Mouse (Mus musculus) bone marrow, adult 2 months (tissue): ENCODE measurements around the gene Magoh. TPM values are rescaled to one million over a fixed set of nuclear protein-coding genes. Genes with fewer than 3 reads are reported as not detected.

Experiments
- H3K27ac ChIP-seq: fragments of 200-500 bp; 2 replicates; pipeline ENCODE4 v1.5.1; 2012; ENCODE audit warnings: low read depth, mild to moderate bottlenecking, control low read depth, inconsistent platforms, low read length; ENCODE audit not compliant: control insufficient read depth, poor library complexity, insufficient read depth
- H3K4me1 ChIP-seq: fragments of 200-500 bp; 2 replicates; pipeline ENCODE4 v1.6.1; 2011; ENCODE audit warnings: low read length; ENCODE audit not compliant: control insufficient read depth, insufficient read depth
- H3K4me3 ChIP-seq: fragments of 200-500 bp; replicated peaks from 2 replicates; pipeline ENCODE3; 2011; ENCODE audit warnings: mild to moderate bottlenecking, low read depth, low read length, control low read depth; ENCODE audit not compliant: control insufficient read depth
- CTCF ChIP-seq: fragments of 200-500 bp; IDR thresholded peaks from 2 replicates; pipeline ENCODE4 v1.5.1; 2011; ENCODE audit warnings: low read length, control low read depth; ENCODE audit not compliant: control insufficient read depth, insufficient read depth
- POLR2A ChIP-seq: fragments of 200-500 bp; IDR thresholded peaks from 2 replicates; pipeline ENCODE4 v1.6.1; 2011; ENCODE audit warnings: low read depth, mild to moderate bottlenecking, control low read depth, low read length, borderline replicate concordance; ENCODE audit not compliant: control insufficient read depth
- WGBS: fragments of 180-500 bp; shearing (Covaris S2); methylation state at CpG from one replicate; pipeline ENCODE4 v1.1.7; 2018; 5-methylcytosine and 5-hydroxymethylcytosine counted together
- polyA plus RNA-seq: library from polyadenylated mRNA; stranded (reverse); fragments of >200 nt; gene quantifications from 2 replicates; pipeline ENCODE4 v1.2.4, GENCODE M21; 2011; ENCODE audit warnings: low replicate concordance; ENCODE audit not compliant: missing spikeins, insufficient read depth, insufficient read length

Gene Magoh
- polyA plus RNA-seq, 1 experiment: 105 TPM

DNA sequence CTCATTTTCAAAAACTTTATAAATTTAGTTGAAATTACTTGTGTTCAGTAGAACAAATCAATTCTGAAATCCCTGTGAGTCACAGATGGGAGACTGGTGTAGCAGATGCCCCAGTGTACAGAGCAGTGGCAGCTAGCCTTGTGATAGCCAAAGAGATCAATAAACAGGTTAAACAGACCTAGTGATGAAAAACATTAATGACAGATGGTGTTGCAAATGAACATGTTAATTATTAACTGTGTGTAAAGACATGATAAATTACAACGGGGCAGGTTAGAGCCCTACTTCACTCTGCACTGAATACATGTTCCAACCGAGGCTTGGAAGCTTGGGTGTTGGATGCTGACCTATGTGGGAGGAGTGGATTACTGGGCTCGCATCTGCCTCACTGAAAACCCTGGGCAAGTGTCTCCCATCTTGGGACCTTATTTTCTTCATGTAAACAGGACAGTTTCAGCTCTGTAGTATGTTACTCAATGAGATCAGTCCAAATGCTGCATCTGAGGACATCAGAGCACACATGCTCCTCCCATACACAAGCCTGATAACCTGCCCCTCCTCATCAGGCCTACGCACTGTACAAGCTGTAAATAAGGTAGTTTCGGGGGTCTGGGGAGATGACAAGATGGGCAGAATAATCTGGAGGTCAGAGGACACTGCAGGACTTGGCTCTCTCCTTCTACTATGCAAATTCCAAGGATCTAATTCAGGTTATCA is 19.8 kb downstream of the Magoh start:
- Histone ChIP-seq H3K4me1 (no peaks in the 10 kb centered on the region), H3K4me3 (no peak overlapping the region), H3K27ac (no peak overlapping the region)
- TF ChIP-seq POLR2A (no peak), CTCF (no peak)
- 86% methylated on average over 5 of the region's 5 CpGs for WGBS

DNA sequence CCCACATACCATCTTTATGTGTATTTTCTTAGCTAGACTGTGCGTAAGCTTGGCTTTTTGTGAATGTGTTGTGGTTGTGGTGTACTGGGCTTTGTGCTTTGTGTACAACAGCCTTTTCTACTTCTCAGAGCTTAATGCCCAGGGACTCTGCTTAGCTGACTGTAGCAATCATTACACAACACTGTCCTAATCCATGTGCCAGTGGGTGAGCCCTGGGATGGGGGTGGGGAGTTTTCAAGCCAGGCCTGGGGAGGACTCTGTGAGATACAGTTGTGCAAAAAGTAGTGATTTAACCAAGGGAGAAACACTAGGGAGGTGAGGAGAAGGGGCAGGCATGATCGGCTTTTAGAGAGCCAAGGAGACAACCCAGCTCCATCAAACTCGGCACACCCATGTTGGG is 20.7 kb downstream of the Magoh start:
- H3K4me3 ChIP-seq: no peak overlapping the region
- H3K27ac ChIP-seq: no peak overlapping the region
- 75% methylated on average over 3 of the region's 3 CpGs for WGBS
- no peaks in the 10 kb centered on the region for H3K4me1 ChIP-seq
- no peak for TF ChIP-seq POLR2A
- no peak for TF ChIP-seq CTCF

DNA sequence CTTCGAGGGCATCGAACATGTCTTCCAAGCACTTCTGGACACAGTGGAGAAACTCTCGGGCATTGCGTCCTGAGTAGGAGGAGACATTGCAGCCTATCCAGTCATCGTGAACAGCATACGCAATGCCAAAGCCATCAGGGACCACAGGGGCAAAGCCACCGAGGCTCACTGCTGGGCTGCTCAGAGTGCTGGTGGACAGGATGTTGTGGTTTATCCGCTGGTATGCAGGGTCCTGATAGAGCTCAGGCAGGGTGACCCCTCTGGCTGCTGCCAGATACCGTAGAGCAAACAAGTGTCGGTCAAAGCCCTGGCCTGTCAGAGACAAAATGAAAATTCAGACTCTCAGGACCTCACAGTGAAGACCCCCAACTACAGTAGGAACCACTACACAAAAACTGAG is 24.7 kb downstream of the Magoh start:
- Histone ChIP-seq H3K27ac (no peak overlapping the region), H3K4me1 (no peaks in the 10 kb centered on the region), H3K4me3 (no peak overlapping the region)
- 61% methylated on average over 10 of the region's 10 CpGs for WGBS
- TF ChIP-seq POLR2A (no peak), CTCF (no peak)

DNA sequence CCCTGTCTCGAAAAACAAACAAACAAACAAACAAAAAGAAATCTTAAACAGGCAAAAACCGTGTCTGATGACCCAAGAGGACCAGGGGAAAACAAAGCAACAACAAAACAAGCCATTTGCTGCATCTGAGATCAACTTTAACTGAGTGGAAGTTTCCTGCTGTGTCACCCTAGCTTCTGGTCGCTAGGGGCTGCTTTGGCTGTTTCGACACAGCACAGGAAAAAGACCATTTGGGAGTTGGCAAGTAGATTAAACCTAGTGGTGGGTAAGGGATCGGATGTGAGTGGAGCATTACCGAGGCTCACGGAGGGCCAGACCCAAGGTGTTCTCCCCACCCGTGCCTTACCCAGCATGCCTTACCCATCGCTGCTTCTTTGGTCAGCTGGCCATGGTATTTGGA is 27.0 kb downstream of the Magoh start:
- TF ChIP-seq POLR2A (no peak), CTCF (no peak)
- WGBS: 79% methylated on average over 9 of the region's 9 CpGs
- Histone ChIP-seq H3K4me1 (no peaks in the 10 kb centered on the region), H3K27ac (no peak overlapping the region), H3K4me3 (no peak overlapping the region)

DNA sequence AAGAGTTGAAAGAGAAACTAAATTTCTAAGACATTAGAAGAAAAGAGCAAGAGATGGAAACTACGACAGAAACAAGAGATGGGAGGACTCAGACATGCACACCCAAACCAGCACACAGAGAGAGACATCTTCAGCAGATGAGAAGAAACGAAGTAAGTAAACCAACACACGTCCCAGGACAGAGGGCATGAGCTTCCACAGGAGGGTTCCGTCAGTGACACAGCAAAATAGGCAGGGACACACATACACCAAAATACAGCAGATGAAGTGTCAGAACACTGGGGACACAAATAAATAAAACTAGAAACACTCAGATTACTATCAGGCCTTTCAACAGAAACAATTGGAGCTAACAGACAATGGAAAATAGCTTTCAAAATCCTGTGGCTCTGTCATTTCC is 30.5 kb downstream of the Magoh start:
- WGBS: 90% methylated on average over 4 of the region's 4 CpGs
- Histone ChIP-seq H3K4me3 (no peak overlapping the region), H3K4me1 (no peaks in the 10 kb centered on the region; the same call in 1 of the 2 replicates), H3K27ac (no peak overlapping the region)
- TF ChIP-seq POLR2A (no peak), CTCF (no peak)

DNA sequence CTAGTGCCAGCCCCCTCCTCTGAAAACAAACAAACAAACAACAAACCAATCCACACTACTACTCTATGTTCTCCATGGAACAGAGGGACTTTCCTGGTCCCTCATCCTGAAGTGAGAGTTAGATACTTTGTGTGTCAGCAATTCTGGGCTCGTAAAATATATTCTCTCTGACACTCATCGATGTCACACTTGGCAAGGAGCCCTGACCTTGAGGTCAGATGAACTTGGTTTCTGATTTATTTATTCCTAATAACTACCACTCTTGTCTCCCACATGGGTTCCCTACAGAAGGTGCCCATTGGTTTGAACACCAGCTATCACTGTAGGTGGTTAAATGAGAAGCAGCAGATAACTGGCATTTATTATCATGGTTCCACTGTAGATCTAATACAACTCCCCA is 40.8 kb downstream of the Magoh start:
- 67% methylated on average over 2 of the region's 2 CpGs for WGBS
- TF ChIP-seq POLR2A (no peak), CTCF (no peak)
- H3K4me1 ChIP-seq: peaks cover 1% of the 10 kb centered on the region
- no peak overlapping the region for H3K4me3 ChIP-seq
- H3K27ac ChIP-seq: no peak overlapping the region

DNA sequence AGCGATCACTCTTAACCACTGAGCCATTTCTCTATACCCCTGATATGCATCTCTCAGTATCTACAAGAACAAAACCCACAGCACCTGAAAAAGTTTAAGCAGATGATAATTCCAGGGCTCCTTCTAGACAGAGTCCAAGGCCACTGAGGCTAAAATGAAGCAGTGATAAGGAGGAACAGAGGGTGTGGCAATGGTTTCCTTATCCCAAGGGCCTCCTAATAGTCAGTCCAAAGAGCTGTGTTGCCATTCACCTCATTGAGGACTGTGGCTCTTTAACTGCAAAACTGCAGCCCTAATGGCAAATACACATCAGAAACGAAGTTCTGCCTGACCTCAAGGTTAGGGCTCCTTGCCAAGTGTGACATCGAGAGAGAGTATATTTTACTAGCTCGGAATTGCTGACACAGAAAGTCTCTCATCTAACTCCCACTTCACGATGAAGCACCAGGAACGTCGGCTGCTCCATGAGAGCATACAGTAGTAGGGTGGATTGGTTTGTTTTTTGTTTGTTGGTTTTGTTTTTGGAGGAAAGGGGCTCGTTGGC is 41.7 kb downstream of the Magoh start:
- TF ChIP-seq CTCF (no peak), POLR2A (no peak)
- WGBS: 55% methylated on average over 8 of the region's 8 CpGs
- Histone ChIP-seq H3K27ac (no peak overlapping the region), H3K4me3 (no peak overlapping the region), H3K4me1 (peaks cover 1% of the 10 kb centered on the region)

DNA sequence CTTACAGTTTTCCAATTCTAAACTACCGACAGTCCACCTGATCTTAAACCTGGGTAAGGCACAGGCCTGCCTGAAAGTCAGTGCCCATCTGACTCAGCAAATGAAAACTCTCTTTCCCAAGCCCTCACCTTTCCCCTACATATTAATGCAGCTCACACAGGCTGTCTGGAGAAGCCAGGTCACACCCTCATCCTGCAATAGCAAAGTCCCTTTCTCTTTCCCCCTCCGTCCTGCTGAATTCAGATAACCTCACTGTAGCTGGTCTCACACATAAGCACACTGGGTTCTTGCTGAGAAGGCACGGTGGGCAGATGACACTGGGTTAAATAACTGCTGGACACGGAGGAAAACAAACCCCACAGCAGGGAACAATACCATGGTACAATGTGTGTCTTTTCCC is 42.4 kb downstream of the Magoh start:
- TF ChIP-seq CTCF: no peak
- no peak for TF ChIP-seq POLR2A
- H3K4me3 ChIP-seq: no peak overlapping the region
- WGBS: 44% methylated on average over 4 of the region's 4 CpGs
- H3K27ac ChIP-seq: no peak overlapping the region
- H3K4me1 ChIP-seq: peaks cover 1% of the 10 kb centered on the region
